Mouse (Mus musculus) ES-Bruce4 (cell line): ENCODE data around the gene Hsf2bp.

Source experiments
- CTCF ChIP-seq: IDR thresholded peaks from one replicate; pipeline ENCODE4 v1.8.1; 2011; ENCODE audit warnings: low read depth, low read length
- EP300 ChIP-seq: IDR thresholded peaks from 2 replicates; pipeline ENCODE4 v1.6.1; 2011; ENCODE audit warnings: low read depth, low read length; ENCODE audit not compliant: insufficient read depth
- POLR2A ChIP-seq: IDR thresholded peaks from one replicate; pipeline ENCODE4 v1.8.1; 2011; ENCODE audit warnings: low read length; ENCODE audit not compliant: insufficient read depth

DNA sequence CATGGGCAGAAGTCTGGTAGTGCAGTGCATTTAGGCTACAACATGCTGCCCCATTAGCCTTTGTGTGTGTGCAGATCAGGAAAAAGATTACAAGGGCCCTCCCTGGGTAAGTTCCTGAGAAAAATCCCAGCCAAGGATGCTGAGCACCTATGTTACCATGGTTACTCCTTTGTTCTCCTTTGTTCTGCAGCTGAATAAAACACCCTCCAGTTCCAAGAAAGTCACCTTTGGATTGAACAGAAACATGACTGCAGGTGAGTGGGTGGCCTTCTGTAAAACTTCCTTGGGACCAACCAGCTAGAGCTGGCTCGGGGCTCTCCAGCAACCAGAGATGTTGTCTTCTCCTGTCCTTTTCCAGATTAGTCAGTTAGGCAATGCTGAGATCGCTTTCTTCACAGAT, 22.9 kb upstream of the Hsf2bp start:
- TF ChIP-seq POLR2A (no peak), CTCF (no peak), EP300 (no peak)
